Mouse (Mus musculus) midbrain, postnatal 0 days (tissue): Measurements from ENCODE around the gene Cntnap2. TPM values are rescaled to one million over a fixed set of nuclear protein-coding genes. Genes with fewer than 3 reads are reported as not detected.

Source experiments
- ATAC-seq: fragments of 200-750 bp; cut with Nextera tagmentation; 2 replicates; pipeline ENCODE4 v1.8.0; 2017; ENCODE audit warnings: moderate number of reproducible peaks, mild to moderate bottlenecking, moderate TSS enrichment, moderate library complexity; ENCODE audit not compliant: low FRiP score
- DNase-seq: peaks from one replicate; pipeline ENCODE4 v3.0.0-alpha.2; 2015; ENCODE audit warnings: low spot score
- H3K27ac ChIP-seq: fragments of 300-500 bp; sonication (generic); 2 replicates; pipeline ENCODE4 v1.5.1; 2014; ENCODE audit warnings: low read depth, mild to moderate bottlenecking, low read length, mixed read lengths
- H3K27me3 ChIP-seq: fragments of 300-500 bp; sonication (generic); 2 replicates; pipeline ENCODE4 v1.6.1; 2014; ENCODE audit warnings: low read length, control low read depth, mixed read lengths; ENCODE audit not compliant: insufficient read depth
- H3K36me3 ChIP-seq: fragments of 300-500 bp; sonication (generic); 2 replicates; pipeline ENCODE4 v1.6.1; 2014; ENCODE audit warnings: low read length, control low read depth, mixed read lengths; ENCODE audit not compliant: insufficient read depth
- H3K4me1 ChIP-seq: fragments of 300-500 bp; sonication (generic); 2 replicates; pipeline ENCODE4 v1.6.1; 2014; ENCODE audit warnings: mild to moderate bottlenecking, control low read depth, antibody characterized with exemption, low read length, mixed read lengths; ENCODE audit not compliant: insufficient read depth
- H3K4me2 ChIP-seq: fragments of 300-500 bp; sonication (generic); 2 replicates; pipeline ENCODE4 v1.6.1; 2014; ENCODE audit warnings: low read depth, mild to moderate bottlenecking, low read length, mixed read lengths; ENCODE audit not compliant: poor library complexity, severe bottlenecking
- H3K4me3 ChIP-seq: fragments of 300-500 bp; sonication (generic); 2 replicates; pipeline ENCODE4 v1.5.1; 2014; ENCODE audit warnings: low read depth, mild to moderate bottlenecking, low read length, moderate library complexity
- H3K9ac ChIP-seq: fragments of 300-500 bp; sonication (generic); replicated peaks from 2 replicates; pipeline ENCODE4 v1.6.1; 2014; ENCODE audit warnings: mild to moderate bottlenecking, low read length, moderate library complexity, mixed read lengths; ENCODE audit not compliant: poor library complexity, severe bottlenecking
- H3K9me3 ChIP-seq: fragments of 300-500 bp; sonication (generic); 2 replicates; pipeline ENCODE4 v1.6.1; 2016; ENCODE audit warnings: low read length, control low read depth
- CTCF ChIP-seq: IDR thresholded peaks from 2 replicates; pipeline ENCODE4 v1.5.1; 2016; ENCODE audit warnings: antibody characterized with exemption, mild to moderate bottlenecking
- WGBS: fragments of 180-500 bp; shearing (Covaris S2); extraction: QIAGEN DNeasy Blood & Tissue Kit; methylation state at CpG from one replicate; pipeline ENCODE4 v1.1.7; 2014; 5-methylcytosine and 5-hydroxymethylcytosine counted together
- polyA plus RNA-seq: library from polyadenylated mRNA; unstranded; fragments of >200 nt; fragmentation: Nextera tagmentation; extraction: Ambion mirVana; gene quantifications from 2 replicates; pipeline ENCODE4 v1.2.1, GENCODE M21; 2015
- total RNA-seq: library from RNA; depleted of rRNA; stranded (reverse); fragments of >200 nt; gene quantifications from 2 replicates; pipeline ENCODE4 v1.2.3, GENCODE M21; 2014

Gene Cntnap2
- total and polyA plus RNA-seq, 2 experiments from 2014 or later = 51.1 to 106 TPM

GRCm38 (mm10) chr6:45536999-45537398 is 477.8 kb downstream of the Cntnap2 start:
- no peaks in the 10 kb centered on the region for H3K27me3 ChIP-seq
- no peaks in the 10 kb centered on the region for H3K36me3 ChIP-seq
- 46% methylated on average over 2 of the region's 2 CpGs for WGBS
- H3K9me3 ChIP-seq = no peaks in the 10 kb centered on the region
- no peak overlapping the region for H3K9ac ChIP-seq
- no peak overlapping the region for H3K27ac ChIP-seq
- TF ChIP-seq CTCF = no peak
- H3K4me2 ChIP-seq = no peak overlapping the region
- H3K4me3 ChIP-seq = no peak overlapping the region
- ATAC-seq = no peak
- H3K4me1 ChIP-seq = no peaks in the 10 kb centered on the region
- DNase-seq = peak; percentile 2

- TF ChIP-seq CTCF = no peak
- Histone ChIP-seq H3K9ac (no peak overlapping the region), H3K27ac (no peak overlapping the region), H3K27me3 (no peaks in the 10 kb centered on the region), H3K36me3 (no peaks in the 10 kb centered on the region), H3K4me2 (no peak overlapping the region), H3K4me3 (no peak overlapping the region), H3K9me3 (no peaks in the 10 kb centered on the region), H3K4me1 (0 out of 2 replicates have a peak, but pooled peaks cover 4% of the 10 kb centered on the region)
- ATAC-seq = no peak
- DNase-seq = peak; percentile 53
- 21% methylated on average over 7 of the region's 7 CpGs for WGBS
These were observed 485.2 kb downstream of the Cntnap2 start for GRCm38 (mm10) chr6:45544319-45544875.

DNA sequence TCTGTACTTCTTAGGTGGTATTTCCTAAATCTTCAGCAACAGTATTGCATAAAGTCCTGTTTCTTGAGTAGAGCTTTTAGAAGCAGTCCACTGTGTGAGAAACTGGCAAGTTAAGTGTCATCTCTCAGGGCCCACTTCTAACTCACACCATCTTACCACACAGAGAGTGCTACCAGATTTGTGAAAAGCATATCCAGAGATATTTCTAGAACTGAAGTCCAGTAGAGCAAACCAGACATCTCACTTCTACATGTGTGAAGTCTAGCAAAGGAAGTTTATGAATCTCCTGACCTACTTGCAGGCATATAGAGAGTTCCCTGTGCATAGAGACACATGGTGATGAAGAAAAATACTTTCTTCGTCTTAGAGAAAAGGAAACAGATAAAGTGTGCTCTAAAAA is 500.6 kb downstream of the Cntnap2 start:
- TF ChIP-seq CTCF = no peak
- Histone ChIP-seq H3K9me3 (no peaks in the 10 kb centered on the region), H3K27ac (no peak overlapping the region), H3K36me3 (no peaks in the 10 kb centered on the region), H3K4me2 (no peak overlapping the region), H3K27me3 (no peaks in the 10 kb centered on the region), H3K4me3 (no peak overlapping the region), H3K4me1 (no peaks in the 10 kb centered on the region), H3K9ac (no peak overlapping the region)
- ATAC-seq = no peak
- WGBS = 89% methylated on average over 1 of the region's 1 CpGs
- no peak for DNase-seq

GRCm38 (mm10) chr6:45584467-45585094 is 525.4 kb downstream of the Cntnap2 start:
- no peaks in the 10 kb centered on the region for H3K4me1 ChIP-seq
- no peaks in the 10 kb centered on the region for H3K27me3 ChIP-seq
- no peak overlapping the region for H3K27ac ChIP-seq
- H3K9me3 ChIP-seq = no peaks in the 10 kb centered on the region
- H3K4me2 ChIP-seq = no peak overlapping the region
- ATAC-seq = no peak
- no peak overlapping the region for H3K9ac ChIP-seq
- TF ChIP-seq CTCF = no peak
- no peak overlapping the region for H3K4me3 ChIP-seq
- no peaks in the 10 kb centered on the region for H3K36me3 ChIP-seq
- peak; percentile 64 for DNase-seq
- WGBS = 65% methylated on average over 6 of the region's 6 CpGs

DNA sequence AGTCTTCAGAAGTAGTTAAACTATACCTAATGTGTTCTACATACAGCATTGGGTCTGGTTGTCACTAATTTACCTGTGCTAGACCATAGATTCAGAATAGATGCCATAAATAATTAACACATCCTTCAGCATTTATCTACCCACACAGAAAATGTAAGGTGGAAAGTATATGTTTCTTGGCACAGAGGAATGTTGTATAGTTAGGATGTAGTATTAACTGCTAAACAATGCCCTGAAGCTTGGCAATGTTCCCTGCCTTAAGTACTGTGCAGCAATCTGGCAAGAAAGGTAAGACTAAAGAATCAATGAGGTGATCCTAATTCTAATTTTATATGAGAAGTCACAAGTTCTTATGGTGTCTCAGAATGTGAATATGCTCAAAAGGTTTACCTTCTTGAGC is 529.9 kb downstream of the Cntnap2 start:
- ATAC-seq (no peak), DNase-seq (no peak)
- no peak overlapping the region for H3K4me3 ChIP-seq
- TF ChIP-seq CTCF = no peak
- no peaks in the 10 kb centered on the region for H3K9me3 ChIP-seq
- H3K36me3 ChIP-seq = no peaks in the 10 kb centered on the region
- no peaks in the 10 kb centered on the region for H3K27me3 ChIP-seq
- no peaks in the 10 kb centered on the region for H3K4me1 ChIP-seq
- no peak overlapping the region for H3K27ac ChIP-seq
- H3K9ac ChIP-seq = no peak overlapping the region
- no peak overlapping the region for H3K4me2 ChIP-seq

GRCm38 (mm10) chr6:45647017-45647416 is 587.9 kb downstream of the Cntnap2 start:
- no peaks in the 10 kb centered on the region for H3K9me3 ChIP-seq
- DNase-seq = no peak
- H3K27me3 ChIP-seq = no peaks in the 10 kb centered on the region
- no peak for ATAC-seq
- no peak overlapping the region for H3K4me2 ChIP-seq
- no peak overlapping the region for H3K9ac ChIP-seq
- H3K36me3 ChIP-seq = no peaks in the 10 kb centered on the region
- no peaks in the 10 kb centered on the region for H3K4me1 ChIP-seq
- no peak overlapping the region for H3K27ac ChIP-seq
- H3K4me3 ChIP-seq = no peak overlapping the region
- TF ChIP-seq CTCF = peak; percentile 12; the same call in 1 of the 2 replicates
